In the genomic region with DNA sequence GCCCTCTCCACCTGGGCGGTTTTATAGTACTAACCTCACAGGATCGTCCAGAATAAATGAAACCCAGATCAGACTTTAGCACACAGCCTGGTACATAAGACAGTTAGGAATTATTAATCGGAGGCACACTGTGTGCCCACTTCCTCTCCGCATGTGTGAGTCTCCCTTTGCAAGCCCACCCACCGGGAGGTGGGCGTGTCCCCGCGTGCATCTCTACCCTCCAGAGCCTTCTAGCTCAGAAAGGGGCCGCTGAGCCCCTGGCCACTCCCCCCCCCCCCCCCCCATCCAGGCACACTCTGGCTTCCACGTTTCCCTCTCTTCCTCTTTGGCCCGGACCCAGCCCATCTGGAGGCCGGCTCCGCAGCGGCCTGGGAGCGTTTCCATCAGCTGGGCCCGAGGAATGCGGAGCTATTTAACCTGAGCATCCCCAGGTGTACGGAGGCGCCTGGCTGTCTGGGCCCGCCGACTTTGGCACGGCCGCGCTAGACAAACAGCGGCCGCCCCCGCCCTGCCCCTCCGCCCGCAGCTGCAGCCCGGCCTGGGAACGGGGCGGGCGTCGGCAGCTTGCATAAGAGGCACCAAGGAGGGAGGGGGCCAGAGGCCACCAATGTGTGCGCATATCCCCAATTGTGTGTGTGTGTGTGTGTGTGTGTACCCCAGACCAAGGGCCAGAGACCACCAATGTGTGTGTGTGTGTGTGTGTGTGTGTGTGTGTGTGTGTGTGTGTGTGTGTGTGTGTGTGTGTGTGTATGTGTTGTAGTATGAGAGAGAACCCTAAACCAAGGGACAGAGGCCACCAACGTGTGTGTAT, we compare ENCODE assay signal across 7 mouse cellular contexts. TPM values are rescaled to one million over a fixed set of nuclear protein-coding genes. Genes with fewer than 3 reads are reported as not detected.
DNase-seq lines count a peak whose midpoint lies in the region; ATAC-seq and TF ChIP-seq lines count a peak whose summit lies in the region.

No protein-coding gene starts in this region.

- peak; percentile 67 for DNase-seq in ES-CJ7 (ENCODE audit: low read depth, low spot score)
- peak; percentile 76 to 83 for DNase-seq in adrenal gland, adult (ENCODE audit: inconsistent age in 2 of 2, low spot score in 1 of 2)
- DNase-seq in fibroblast of lung, adult 2 months (ENCODE audit: low read depth), result peak; percentile 86
- peak; percentile 73 for DNase-seq in heart, postnatal 0 days (ENCODE audit: low spot score)
- peak; percentile 94 to 96 for DNase-seq in kidney, postnatal 36 days

- peak; percentile 19 for ATAC-seq in heart, postnatal 0 days (ENCODE audit: insufficient read depth, low read depth)
- peak; percentile 19; the same call in 1 of the 2 replicates for ATAC-seq in megakaryocyte, adult 5-6 weeks (ENCODE audit: poor library complexity, severe bottlenecking)
- peak; percentile 68 for ATAC-seq in stomach, embryonic 15.5 days (ENCODE audit: insufficient read depth, low FRiP score, low read depth)

- 4% methylated on average over 33 of the region's 36 CpGs for WGBS in heart, postnatal 0 days
- under 1% methylated on average over 34 of the region's 36 CpGs for WGBS in stomach, embryonic 15.5 days

- peak overlapping the region; percentile 71 for H3K4me3 ChIP-seq in heart, postnatal 0 days (ENCODE audit: low read depth, low read length)
- peak overlapping the region; percentile 75 for H3K4me3 ChIP-seq in stomach, embryonic 15.5 days (replicated peaks)

- H3K9me3 ChIP-seq in heart, postnatal 0 days (replicated peaks; ENCODE audit: control insufficient read depth, low read length), result no peaks in the 10 kb centered on the region
- no peaks in the 10 kb centered on the region for H3K9me3 ChIP-seq in stomach, embryonic 15.5 days

- peak overlapping the region; percentile 89 for H3K27ac ChIP-seq in heart, postnatal 0 days (ENCODE audit: low read depth)
- H3K27ac ChIP-seq in stomach, embryonic 15.5 days, result peak overlapping the region; percentile 91

- H3K4me2 ChIP-seq in heart, postnatal 0 days (ENCODE audit: low read depth, low read length), result peak overlapping the region; percentile 73
- peak overlapping the region; percentile 85 for H3K4me2 ChIP-seq in stomach, embryonic 15.5 days

- H3K9ac ChIP-seq in heart, postnatal 0 days (replicated peaks; ENCODE audit: low read depth, low read length), result peak overlapping the region; percentile 79
- no peak overlapping the region for H3K9ac ChIP-seq in stomach, embryonic 15.5 days

- peaks cover 22% of the 10 kb centered on the region for H3K4me1 ChIP-seq in heart, postnatal 0 days (ENCODE audit: control insufficient read depth, insufficient read depth)
- peaks cover 47% of the 10 kb centered on the region for H3K4me1 ChIP-seq in stomach, embryonic 15.5 days

- no peak for TF ChIP-seq CTCF in heart, postnatal 0 days (IDR thresholded peaks at IDR 0.05; ENCODE audit: low read depth)

- no peaks in the 10 kb centered on the region for H3K27me3 ChIP-seq in heart, postnatal 0 days (ENCODE audit: control insufficient read depth, insufficient read depth, low read length)
- H3K27me3 ChIP-seq in stomach, embryonic 15.5 days (replicated peaks), result no peaks in the 10 kb centered on the region

- no peaks in the 10 kb centered on the region for H3K36me3 ChIP-seq in heart, postnatal 0 days (replicated peaks; ENCODE audit: control insufficient read depth, insufficient read depth, low read length)
- no peaks in the 10 kb centered on the region for H3K36me3 ChIP-seq in stomach, embryonic 15.5 days

- TF ChIP-seq EP300 in heart, postnatal 0 days (IDR thresholded peaks at IDR 0.05; ENCODE audit: low read depth), result peak; percentile 65

RNA-seq across cellular contexts. Expression of a gene that starts 3.2 kb away (rescaled TPM):
- total RNA-seq in heart, postnatal 0 days (2014; rRNA removed; ENCODE audit: low replicate concordance), result 146 and 188 TPM in 2 replicates
- polyA plus RNA-seq in heart, postnatal 0 days (2015; fragmentation: Nextera tagmentation; extraction: Ambion mirVana), result 46.7 and 59.3 TPM in 2 replicates
- total RNA-seq in megakaryocyte, adult 5-6 weeks (2015), result 28.4 and 48.3 TPM in 2 replicates
- total RNA-seq in megakaryocyte, adult 5-6 weeks (2017), result 35.0 and 40.1 TPM in 2 replicates
- polyA plus RNA-seq in stomach, embryonic 15.5 days (2015; fragmentation: Nextera tagmentation; extraction: Ambion mirVana), result 117 and 138 TPM in 2 replicates

RNA-seq across cellular contexts. Expression of a gene that starts 14.7 kb away (rescaled TPM):
- 13.4 and 29.9 TPM in 2 replicates for total RNA-seq in heart, postnatal 0 days (2014; rRNA removed; ENCODE audit: low replicate concordance)
- polyA plus RNA-seq in heart, postnatal 0 days (2015; fragmentation: Nextera tagmentation; extraction: Ambion mirVana), result 17.0 and 21.4 TPM in 2 replicates
- total RNA-seq in megakaryocyte, adult 5-6 weeks (2015), result 0.20 and 0.55 TPM in 2 replicates
- total RNA-seq in megakaryocyte, adult 5-6 weeks (2017), result 0.41 TPM in 1 of 2 replicates, not detected in the other
- 19.0 and 19.5 TPM in 2 replicates for polyA plus RNA-seq in stomach, embryonic 15.5 days (2015; fragmentation: Nextera tagmentation; extraction: Ambion mirVana)

RNA-seq across cellular contexts. Expression of a gene that starts 52.4 kb away (rescaled TPM):
- 6.5 and 11.7 TPM in 2 replicates for total RNA-seq in heart, postnatal 0 days (2014; rRNA removed; ENCODE audit: low replicate concordance)
- 30.9 and 31.6 TPM in 2 replicates for polyA plus RNA-seq in heart, postnatal 0 days (2015; fragmentation: Nextera tagmentation; extraction: Ambion mirVana)
- 8.4 and 9.3 TPM in 2 replicates for total RNA-seq in megakaryocyte, adult 5-6 weeks (2015)
- 7.1 and 8.3 TPM in 2 replicates for total RNA-seq in megakaryocyte, adult 5-6 weeks (2017)
- polyA plus RNA-seq in stomach, embryonic 15.5 days (2015; fragmentation: Nextera tagmentation; extraction: Ambion mirVana), result 23.1 and 26.7 TPM in 2 replicates

Comparison
In these comparisons a context has a peak if more than half of its experiments do, and no peak if none do; other contexts are left out.
1. Peak in every context shown above with its lines: DNase-seq, ATAC-seq, H3K4me3 ChIP-seq and H3K27ac ChIP-seq.